Mouse (Mus musculus): ENCODE results near the gene Acvr2b.
"Not testable (repeated sequence)": the region's sequence is repeated elsewhere in the genome, so short reads cannot be mapped to it uniquely, and the experiment has no call there.

The Acvr2b gene

GRCm38 (mm10) chr9:119401801-119402214 lies at the start of gene Acvr2b:
TSS of gene Acvr2b (plus strand) at chr9:119402118.
- peak; percentile 93 to 96 for DNase-seq (ENCODE audit: low spot score in 2 of 2)

- no peak for DNase-seq (ENCODE audit: low spot score in 2 of 2)
Measured at GRCm38 (mm10) chr9:119353926-119354325, 48.0 kb upstream of the Acvr2b start.

- DNase-seq (ENCODE audit: low spot score in 2 of 2), result no peak
Measured at GRCm38 (mm10) chr9:119355943-119356342, 46.0 kb upstream of the Acvr2b start.

GRCm38 (mm10) chr9:119357331-119358057 lies 44.4 kb upstream of the Acvr2b start, which contains the start of gene Xylb:
TSS of gene Xylb (plus strand) at chr9:119357381.
- DNase-seq (ENCODE audit: low spot score in 2 of 2), result peak; percentile 82 to 93

GRCm38 (mm10) chr9:119358058-119358429 lies 43.9 kb upstream of the Acvr2b start:
- DNase-seq (ENCODE audit: low spot score in 2 of 2), result no peak

- no peak for DNase-seq (ENCODE audit: low spot score in 2 of 2)
Measured at GRCm38 (mm10) chr9:119361416-119361815, 40.5 kb upstream of the Acvr2b start.

GRCm38 (mm10) chr9:119363229-119363628 lies 38.7 kb upstream of the Acvr2b start:
- no peak for DNase-seq (ENCODE audit: low spot score in 2 of 2)

- no peak for DNase-seq (ENCODE audit: low spot score in 2 of 2)
Measured at GRCm38 (mm10) chr9:119365284-119365683, 36.6 kb upstream of the Acvr2b start, which contains the start of gene Slc22a14. TSS of gene Slc22a14 (minus strand) at chr9:119365553.

- DNase-seq (ENCODE audit: low spot score in 2 of 2), result no peak
Measured at GRCm38 (mm10) chr9:119368367-119368766, 33.6 kb upstream of the Acvr2b start.

- not testable (repeated sequence) for DNase-seq (ENCODE audit: low spot score in 2 of 2)
Measured at GRCm38 (mm10) chr9:119370770-119371169, 31.1 kb upstream of the Acvr2b start.

GRCm38 (mm10) chr9:119371251-119371650 lies 30.7 kb upstream of the Acvr2b start:
- no peak for DNase-seq (ENCODE audit: low spot score in 2 of 2)

- no peak for DNase-seq (ENCODE audit: low spot score in 2 of 2)
Measured at GRCm38 (mm10) chr9:119375008-119375407, 26.9 kb upstream of the Acvr2b start.

GRCm38 (mm10) chr9:119375556-119375955 lies 26.4 kb upstream of the Acvr2b start:
- DNase-seq (ENCODE audit: low spot score in 2 of 2), result no peak

- DNase-seq (ENCODE audit: low spot score in 2 of 2), result no peak
Measured at GRCm38 (mm10) chr9:119378231-119378630, 23.7 kb upstream of the Acvr2b start.

GRCm38 (mm10) chr9:119382603-119383002 lies 19.3 kb upstream of the Acvr2b start:
- DNase-seq (ENCODE audit: low spot score in 2 of 2), result no peak

GRCm38 (mm10) chr9:119388956-119389355 lies 13.0 kb upstream of the Acvr2b start:
- no peak for DNase-seq (ENCODE audit: low spot score in 2 of 2)

- no peak for DNase-seq (ENCODE audit: low spot score in 2 of 2)
Measured at GRCm38 (mm10) chr9:119390214-119390613, 11.7 kb upstream of the Acvr2b start.

GRCm38 (mm10) chr9:119394808-119395207 lies 7.1 kb upstream of the Acvr2b start:
- no peak for DNase-seq (ENCODE audit: low spot score in 2 of 2)

- no peak for DNase-seq (ENCODE audit: low spot score in 2 of 2)
Measured at GRCm38 (mm10) chr9:119401351-119401750, 567 bp upstream of the Acvr2b start.

- DNase-seq (ENCODE audit: low spot score in 2 of 2), result peak in 1 of 2 experiments; percentile 53
Measured at GRCm38 (mm10) chr9:119402253-119403235, 626 bp downstream of the Acvr2b start.

- DNase-seq (ENCODE audit: low spot score in 2 of 2), result peak in 1 of 2 experiments; percentile 38
Measured at GRCm38 (mm10) chr9:119403236-119403641, 1.3 kb downstream of the Acvr2b start.

GRCm38 (mm10) chr9:119404090-119404489 lies 2.2 kb downstream of the Acvr2b start:
- DNase-seq (ENCODE audit: low spot score in 2 of 2), result no peak

All from urinary bladder, postnatal 4 days (tissue).